Mouse (Mus musculus) MEL (cell line): ENCODE data around the gene Higd1b.

Experiments
- MYB ChIP-seq: IDR thresholded peaks from 2 replicates; pipeline ENCODE4 v1.6.1; 2011; ENCODE audit warnings: mild to moderate bottlenecking, low read depth, low read length, improper control_type of control experiment
- POLR2A ChIP-seq, 2 experiments: IDR thresholded peaks; 2 replicates each; pipeline ENCODE4 v1.6.1; 2011 to 2012; ENCODE audit warnings: low read length in 2 of 2, mild to moderate bottlenecking in 2 of 2, control low read depth in 1 of 2, improper control_type of control experiment in 1 of 2, low read depth in 1 of 2, moderate library complexity in 1 of 2; ENCODE audit not compliant: control insufficient read depth in 1 of 2, insufficient read depth in 1 of 2, poor library complexity in 1 of 2
- ZKSCAN1 ChIP-seq: IDR thresholded peaks from 2 replicates; pipeline ENCODE4 v1.6.1; 2012; ENCODE audit warnings: low read depth, mild to moderate bottlenecking, inconsistent platforms, low read length, improper control_type of control experiment, moderate library complexity

DNA sequence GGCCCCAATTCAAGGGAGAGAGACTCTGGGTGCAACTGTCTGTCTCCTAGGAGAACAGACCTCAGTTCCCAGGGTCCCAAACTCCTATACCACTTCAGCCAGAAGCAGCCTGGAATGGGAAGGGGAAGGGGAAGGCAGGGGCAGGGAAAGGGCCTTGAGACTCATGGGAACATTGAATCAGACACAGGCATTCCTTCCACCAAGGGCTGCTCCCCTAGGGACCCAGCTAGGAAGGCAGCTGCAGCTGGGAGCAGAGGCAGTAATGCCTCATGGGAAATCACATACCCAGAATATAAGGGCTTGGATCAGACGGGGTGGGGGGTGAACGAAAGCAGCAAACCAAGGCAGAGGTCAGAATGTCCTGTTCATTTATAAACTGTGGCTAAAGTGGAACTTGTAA is 2.5 kb downstream of the Higd1b start:
- TF ChIP-seq ZKSCAN1 (no peak), MYB (no peak), POLR2A (IDR thresholded peaks at IDR 0.05; ENCODE audit: control insufficient read depth in 1 of 2, insufficient read depth in 1 of 2, low read depth in 1 of 2, low read length in 2 of 2, poor library complexity in 1 of 2) (no peak)
